Mouse (Mus musculus) neural tube, embryonic 11.5 days (tissue): Measurements from ENCODE around the gene Olfr1283. TPM values are rescaled to one million over a fixed set of nuclear protein-coding genes. Genes with fewer than 3 reads are reported as not detected.
"Not testable (repeated sequence)": the region's sequence is repeated elsewhere in the genome, so short reads cannot be mapped to it uniquely, and the experiment has no call there.

Experiments
- ATAC-seq: fragments of 200-750 bp; cut with Nextera tagmentation; 2 replicates; pipeline ENCODE4 v1.8.0; 2017; ENCODE audit warnings: moderate number of reproducible peaks, mild to moderate bottlenecking, moderate TSS enrichment, moderate library complexity; ENCODE audit not compliant: insufficient read depth, low FRiP score, low TSS enrichment
- DNase-seq: peaks from one replicate; pipeline ENCODE4 v3.0.0-alpha.2; 2015; ENCODE audit warnings: low spot score
- H3K27ac ChIP-seq: fragments of 300-500 bp; sonication (generic); 2 replicates; pipeline ENCODE4 v1.5.1; 2014; ENCODE audit warnings: low read depth, mild to moderate bottlenecking, low read length
- H3K27me3 ChIP-seq: fragments of 300-500 bp; sonication (generic); 2 replicates; pipeline ENCODE4 v1.6.1; 2014; ENCODE audit warnings: mild to moderate bottlenecking, low read length, mixed read lengths; ENCODE audit not compliant: control insufficient read depth, insufficient read depth
- H3K36me3 ChIP-seq: fragments of 300-500 bp; sonication (generic); 2 replicates; pipeline ENCODE4 v1.6.1; 2014; ENCODE audit warnings: mild to moderate bottlenecking, low read length, moderate library complexity, mixed read lengths; ENCODE audit not compliant: control insufficient read depth, insufficient read depth
- H3K4me1 ChIP-seq: fragments of 300-500 bp; sonication (generic); 2 replicates; pipeline ENCODE4 v1.6.1; 2014; ENCODE audit warnings: low read length, mixed read lengths; ENCODE audit not compliant: control insufficient read depth, insufficient read depth
- H3K4me2 ChIP-seq: fragments of 300-500 bp; sonication (generic); 2 replicates; pipeline ENCODE4 v1.6.1; 2014; ENCODE audit warnings: low read depth, mild to moderate bottlenecking, moderate library complexity
- H3K4me3 ChIP-seq: fragments of 300-500 bp; sonication (generic); 2 replicates; pipeline ENCODE4 v1.5.1; 2014; ENCODE audit warnings: low read depth, low read length
- H3K9ac ChIP-seq: fragments of 300-500 bp; sonication (generic); 2 replicates; pipeline ENCODE4 v1.6.1; 2014; ENCODE audit warnings: mild to moderate bottlenecking, low read length
- H3K9me3 ChIP-seq: fragments of 300-500 bp; sonication (generic); 2 replicates; pipeline ENCODE4 v1.6.1; 2016; ENCODE audit warnings: low read length; ENCODE audit not compliant: control insufficient read depth
- WGBS: fragments of 180-500 bp; shearing (Covaris S2); extraction: QIAGEN DNeasy Blood & Tissue Kit; methylation state at CpG from one replicate; pipeline ENCODE4 v1.1.7; 2014; 5-methylcytosine and 5-hydroxymethylcytosine counted together
- polyA plus RNA-seq: library from polyadenylated mRNA; unstranded; fragments of >200 nt; fragmentation: Nextera tagmentation; extraction: Ambion mirVana; gene quantifications from 2 replicates; pipeline ENCODE4 v1.2.1, GENCODE M21; 2014

The Olfr1283 gene
- not detected in 2 replicates for polyA plus RNA-seq

DNA sequence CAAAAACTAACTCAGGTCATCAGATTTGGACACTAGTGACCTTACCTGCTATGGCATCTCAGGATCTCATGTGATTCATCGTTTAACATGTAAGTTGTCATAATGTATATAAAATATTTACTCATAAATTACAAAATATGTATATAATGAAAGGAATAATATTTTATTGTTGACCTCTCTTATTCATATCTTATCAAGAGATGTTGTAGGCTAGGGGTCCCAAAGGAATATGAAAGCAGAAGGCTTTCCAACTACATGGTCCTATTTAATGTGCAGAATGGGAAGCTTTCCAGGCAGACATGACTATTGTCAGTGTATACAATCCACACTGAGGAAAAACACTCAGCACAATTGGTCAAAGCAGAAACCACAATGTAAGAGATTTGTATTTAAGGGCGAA lies at the start of gene Olfr1283:
TSS of gene Olfr1283 (plus strand) at position 301 of the 400 bp plus-strand sequence.
- Histone ChIP-seq H3K36me3 (no peaks in the 10 kb centered on the region), H3K4me2 (no peak within 1 kb of the TSS), H3K9me3 (no peaks in the 10 kb centered on the region), H3K4me3 (no peak within 1 kb of the TSS), H3K4me1 (no peaks in the 10 kb centered on the region), H3K27me3 (no peaks in the 10 kb centered on the region), H3K9ac (no peak within 1 kb of the TSS), H3K27ac (no peak within 1 kb of the TSS)
- 85% methylated on average over 2 of the region's 2 CpGs for WGBS
- DNase-seq (no peak), ATAC-seq (no peak)

DNA sequence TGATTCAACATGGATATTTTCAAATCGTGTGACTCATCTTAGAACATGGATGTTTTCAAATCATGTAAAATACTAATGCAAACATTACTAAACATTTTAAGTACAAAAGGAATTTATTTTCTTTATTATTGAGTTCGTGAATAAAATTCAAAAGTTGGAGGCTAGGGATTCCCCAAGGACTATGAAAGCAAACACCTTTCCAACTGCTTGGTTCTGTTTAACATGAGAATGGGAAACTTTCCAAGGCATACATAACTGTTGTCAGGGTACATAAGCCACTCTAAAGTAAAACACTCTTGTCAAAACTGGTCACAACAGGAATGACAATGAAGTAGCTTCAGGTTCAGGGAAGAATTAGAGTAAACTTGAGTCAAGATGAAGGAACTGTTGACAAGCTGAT lies 40.4 kb upstream of the Olfr1283 start, which contains the start of gene Olfr1281:
TSS of gene Olfr1281 (plus strand) at position 301 of the 400 bp plus-strand sequence.
- ATAC-seq (no peak), DNase-seq (no peak)
- Histone ChIP-seq H3K4me3 (no peak within 1 kb of the TSS), H3K27ac (no peak within 1 kb of the TSS), H3K4me1 (no peaks in the 10 kb centered on the region), H3K27me3 (no peaks in the 10 kb centered on the region), H3K36me3 (no peaks in the 10 kb centered on the region), H3K4me2 (no peak within 1 kb of the TSS), H3K9ac (no peak within 1 kb of the TSS), H3K9me3 (no peaks in the 10 kb centered on the region)
- WGBS = 88% methylated on average over 2 of the region's 2 CpGs

DNA sequence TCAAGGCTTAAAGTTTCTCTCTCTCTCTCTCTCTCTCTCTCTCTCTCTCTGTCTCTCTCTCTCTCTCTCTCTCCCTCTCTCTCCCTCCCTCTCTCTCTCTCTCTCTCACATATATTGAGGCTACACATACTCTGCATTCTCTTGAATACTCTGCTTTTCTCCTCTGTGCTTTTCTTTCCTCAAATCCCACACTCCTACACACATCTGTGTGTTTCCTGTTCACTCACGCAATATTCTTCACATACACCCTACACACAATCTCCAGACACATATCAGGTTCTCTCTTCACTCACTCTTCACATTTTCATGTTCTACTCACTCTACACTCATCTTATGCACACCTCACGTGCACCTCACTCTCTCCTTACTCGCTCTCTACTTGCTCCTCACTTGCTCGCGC lies 32.9 kb upstream of the Olfr1283 start:
- H3K4me2 ChIP-seq, H3K36me3 ChIP-seq, H3K9me3 ChIP-seq, H3K4me3 ChIP-seq, H3K4me1 ChIP-seq, H3K27ac ChIP-seq, H3K9ac ChIP-seq, H3K27me3 ChIP-seq, ATAC-seq, DNase-seq: not testable (repeated sequence)
- WGBS = 91% methylated on average over 5 of the region's 5 CpGs

DNA sequence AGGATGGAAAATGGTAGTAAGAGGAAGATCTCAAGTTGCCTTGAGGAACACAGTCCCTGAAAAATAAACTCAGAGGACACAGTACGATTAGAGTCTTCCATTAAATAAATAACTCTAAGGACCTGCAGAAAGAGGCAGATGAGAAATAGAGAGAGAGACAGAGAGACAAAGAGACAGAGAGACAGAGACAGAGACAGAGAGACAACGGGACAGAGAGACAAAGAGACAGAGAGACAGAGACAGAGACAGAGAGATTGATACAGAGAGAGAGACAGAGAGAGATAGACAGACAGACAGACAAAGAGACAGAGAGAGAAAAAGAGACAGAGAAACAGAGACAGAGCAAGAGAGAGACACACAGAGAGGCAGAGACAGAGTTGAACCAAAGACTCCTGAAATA lies 30.6 kb upstream of the Olfr1283 start, which contains the start of gene Olfr1282:
TSS of gene Olfr1282 (minus strand) at position 101 of the 400 bp plus-strand sequence.
- H3K4me1 ChIP-seq = no peaks in the 10 kb centered on the region
- WGBS = 72% methylated on average over 2 of the region's 2 CpGs
- no peak for ATAC-seq

DNA sequence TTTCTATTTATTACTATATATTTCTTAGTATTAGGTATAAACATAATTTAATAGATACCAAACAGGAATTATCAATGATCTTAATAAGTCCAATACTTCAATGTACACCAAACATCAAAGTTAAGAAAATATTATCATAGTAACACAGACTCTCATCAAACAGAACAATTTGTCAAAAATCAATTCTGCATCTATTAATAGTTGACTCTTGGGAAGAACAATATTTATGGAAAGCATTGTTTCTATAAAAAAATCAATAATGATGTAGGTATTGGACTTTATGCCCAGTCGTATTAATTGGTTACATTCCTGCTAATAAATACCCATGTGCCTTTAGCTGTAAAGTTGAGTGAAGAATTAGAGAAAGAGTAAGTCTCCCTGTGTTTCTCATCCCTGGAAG lies 8.6 kb downstream of the Olfr1283 start, which contains the start of gene Olfr1284:
TSS of gene Olfr1284 (plus strand) at position 301 of the 400 bp plus-strand sequence.
- Histone ChIP-seq H3K9me3 (no peaks in the 10 kb centered on the region), H3K9ac (no peak within 1 kb of the TSS), H3K4me2 (no peak within 1 kb of the TSS), H3K27ac (no peak within 1 kb of the TSS), H3K4me1 (no peaks in the 10 kb centered on the region), H3K4me3 (no peak within 1 kb of the TSS), H3K27me3 (no peaks in the 10 kb centered on the region), H3K36me3 (no peaks in the 10 kb centered on the region)
- DNase-seq (no peak), ATAC-seq (no peak)
- WGBS = 81% methylated on average over 1 of the region's 1 CpGs

More for the DNA sequence above, 30.6 kb upstream of the Olfr1283 start, which contains the start of gene Olfr1282:
- DNase-seq = no peak
- Histone ChIP-seq H3K4me3 (no peak within 1 kb of the TSS), H3K4me2 (no peak within 1 kb of the TSS), H3K27ac (no peak within 1 kb of the TSS), H3K36me3 (no peaks in the 10 kb centered on the region), H3K9ac (no peak within 1 kb of the TSS), H3K9me3 (no peaks in the 10 kb centered on the region), H3K27me3 (no peaks in the 10 kb centered on the region)

Other genes starting within 250 kb of the Olfr1283 start
- gene Gm15130, start 213.9 kb upstream of the Olfr1283 start, polyA plus RNA-seq = not detected in 2 replicates
- gene 4930430A15Rik, start 137.2 kb upstream of the Olfr1283 start, polyA plus RNA-seq = not detected in 2 replicates
- not detected in 2 replicates for gene Olfr1275, start 131.5 kb upstream of the Olfr1283 start, polyA plus RNA-seq
- not detected in 2 replicates for gene Olfr1276, start 112.3 kb upstream of the Olfr1283 start, polyA plus RNA-seq
- not detected in 2 replicates for gene Olfr1277, start 92.7 kb upstream of the Olfr1283 start, polyA plus RNA-seq
- gene Olfr1278, start 76.7 kb upstream of the Olfr1283 start, polyA plus RNA-seq = not detected in 2 replicates
- not detected in 2 replicates for gene Olfr1279, start 66.2 kb upstream of the Olfr1283 start, polyA plus RNA-seq
- not detected in 2 replicates for gene Olfr1280, start 52.8 kb upstream of the Olfr1283 start, polyA plus RNA-seq
- not detected in 2 replicates for gene Olfr1281, start 40.3 kb upstream of the Olfr1283 start, polyA plus RNA-seq
- not detected in 2 replicates for gene Olfr1282, start 30.7 kb upstream of the Olfr1283 start, polyA plus RNA-seq
- gene Olfr1284, start 8.7 kb downstream of the Olfr1283 start, polyA plus RNA-seq = not detected in 2 replicates
- not detected in 2 replicates for gene Olfr1286, start 56.3 kb downstream of the Olfr1283 start, polyA plus RNA-seq
- gene Olfr1287, start 82.4 kb downstream of the Olfr1283 start, polyA plus RNA-seq = not detected in 2 replicates
- not detected in 2 replicates for gene Olfr1288, start 107.3 kb downstream of the Olfr1283 start, polyA plus RNA-seq
- gene Olfr1289, start 114.0 kb downstream of the Olfr1283 start, polyA plus RNA-seq = not detected in 2 replicates
- gene Olfr1290, start 127.0 kb downstream of the Olfr1283 start, polyA plus RNA-seq = not detected in 2 replicates
- not detected in 2 replicates for gene Olfr1291-ps1, start 130.4 kb downstream of the Olfr1283 start, polyA plus RNA-seq
- not detected in 2 replicates for gene Olfr1293-ps, start 158.4 kb downstream of the Olfr1283 start, polyA plus RNA-seq
- not detected in 2 replicates for gene Olfr1294, start 173.5 kb downstream of the Olfr1283 start, polyA plus RNA-seq
- gene Olfr1295, start 202.9 kb downstream of the Olfr1283 start, polyA plus RNA-seq = not detected in 2 replicates